ENCODE assay signal across 25 mouse cellular contexts in genomic region chr12:14927580-14927979, GRCm38 (mm10).
DNase-seq lines count a peak whose midpoint lies in the region; ATAC-seq and TF ChIP-seq lines count a peak whose summit lies in the region.
"Had no signal": no experiment of that assay in that cellular context is flagged by ENCODE, and none has a peak within 500 bp of the region (broad histone marks: within the 10 kb centered on the region; RNA-seq: fewer than 3 reads in every experiment).

No protein-coding gene starts in this region.

- TF ChIP-seq CTCF in hindbrain, postnatal 0 days (IDR thresholded peaks at IDR 0.05; ENCODE audit: low read depth), result no peak

- H3K27ac ChIP-seq in hindbrain, embryonic 11.5 days (ENCODE audit: low read depth, low read length), result no peak overlapping the region
- no peak overlapping the region for H3K27ac ChIP-seq in hindbrain, postnatal 0 days
- H3K27ac ChIP-seq in forebrain, embryonic 12.5 days, result no peak overlapping the region
- H3K27ac ChIP-seq: embryonic facial prominence, embryonic 15.5 days; hindbrain, embryonic 13.5 days; limb, embryonic 10.5 days; liver, embryonic 15.5 days; lung, embryonic 15.5 days had no signal

- H3K9me3 ChIP-seq in hindbrain, embryonic 11.5 days (ENCODE audit: control insufficient read depth, low read length), result no peaks in the 10 kb centered on the region
- H3K9me3 ChIP-seq in hindbrain, postnatal 0 days (ENCODE audit: low read length), result no peaks in the 10 kb centered on the region
- H3K9me3 ChIP-seq in forebrain, embryonic 12.5 days, result no peaks in the 10 kb centered on the region
- H3K9me3 ChIP-seq: embryonic facial prominence, embryonic 15.5 days; heart, embryonic 12.5 days; hindbrain, embryonic 13.5 days; limb, embryonic 10.5 days; lung, embryonic 15.5 days; megakaryocyte, embryonic 14.5 days had no signal

- H3K36me3 ChIP-seq in hindbrain, embryonic 11.5 days (ENCODE audit: control insufficient read depth, insufficient read depth, low read length), result no peaks in the 10 kb centered on the region
- H3K36me3 ChIP-seq in hindbrain, postnatal 0 days (ENCODE audit: insufficient read depth, low read length), result no peaks in the 10 kb centered on the region
- H3K36me3 ChIP-seq in forebrain, embryonic 12.5 days (replicated peaks), result no peaks in the 10 kb centered on the region
- H3K36me3 ChIP-seq: embryonic facial prominence, embryonic 15.5 days; heart, embryonic 12.5 days; hindbrain, embryonic 13.5 days; limb, embryonic 10.5 days; liver, embryonic 15.5 days; lung, embryonic 15.5 days had no signal

- H3K4me2 ChIP-seq in hindbrain, embryonic 11.5 days (replicated peaks; ENCODE audit: low read depth, low read length), result no peak overlapping the region
- H3K4me2 ChIP-seq in hindbrain, postnatal 0 days (ENCODE audit: low read depth, low read length), result no peak overlapping the region
- no peak overlapping the region for H3K4me2 ChIP-seq in forebrain, embryonic 12.5 days
- H3K4me2 ChIP-seq: embryonic facial prominence, embryonic 15.5 days; heart, embryonic 12.5 days; hindbrain, embryonic 13.5 days; liver, embryonic 15.5 days; lung, embryonic 15.5 days had no signal

- no peaks in the 10 kb centered on the region for H3K4me1 ChIP-seq in hindbrain, embryonic 11.5 days (replicated peaks; ENCODE audit: control insufficient read depth, insufficient read depth, low read length)
- H3K4me1 ChIP-seq in hindbrain, postnatal 0 days (ENCODE audit: insufficient read depth, low read length), result no peaks in the 10 kb centered on the region
- H3K4me1 ChIP-seq in forebrain, embryonic 12.5 days, result no peaks in the 10 kb centered on the region; the same call in 1 of the 2 replicates
- H3K4me1 ChIP-seq: embryonic facial prominence, embryonic 15.5 days; heart, embryonic 12.5 days; hindbrain, embryonic 13.5 days; limb, embryonic 10.5 days; liver, embryonic 15.5 days; lung, embryonic 15.5 days; megakaryocyte, embryonic 14.5 days had no signal

- no peak overlapping the region for H3K4me3 ChIP-seq in hindbrain, embryonic 11.5 days (ENCODE audit: low read depth, low read length)
- H3K4me3 ChIP-seq in hindbrain, postnatal 0 days (ENCODE audit: low read length), result no peak overlapping the region
- no peak overlapping the region for H3K4me3 ChIP-seq in forebrain, embryonic 12.5 days (replicated peaks)
- H3K4me3 ChIP-seq: embryonic facial prominence, embryonic 15.5 days; heart, embryonic 12.5 days; hindbrain, embryonic 13.5 days; limb, embryonic 10.5 days; liver, embryonic 15.5 days; lung, embryonic 15.5 days; megakaryocyte, embryonic 14.5 days; myocyte had no signal

- WGBS in hindbrain, embryonic 11.5 days, result 58% methylated on average over 1 of the region's 1 CpGs
- 50% methylated on average over 1 of the region's 1 CpGs for WGBS in hindbrain, postnatal 0 days
- 27% methylated on average over 1 of the region's 1 CpGs for WGBS in forebrain, embryonic 12.5 days

- H3K9ac ChIP-seq in hindbrain, embryonic 11.5 days (ENCODE audit: low read depth, low read length), result no peak overlapping the region
- H3K9ac ChIP-seq in hindbrain, postnatal 0 days (replicated peaks; ENCODE audit: low read length), result no peak overlapping the region
- H3K9ac ChIP-seq in forebrain, embryonic 12.5 days, result no peak overlapping the region
- H3K9ac ChIP-seq: embryonic facial prominence, embryonic 15.5 days; heart, embryonic 12.5 days; hindbrain, embryonic 13.5 days; liver, embryonic 15.5 days; lung, embryonic 15.5 days had no signal

- ATAC-seq in hindbrain, embryonic 11.5 days (ENCODE audit: low FRiP score), result peak; percentile 47; the same call in 1 of the 2 replicates
- ATAC-seq in hindbrain, postnatal 0 days, result no peak
- ATAC-seq in forebrain, embryonic 12.5 days (ENCODE audit: low FRiP score), result peak; percentile 61
- ATAC-seq: inflammation-experienced regulatory T-cells, adult 6 months had no signal

- no peak for DNase-seq in hindbrain, embryonic 11.5 days (ENCODE audit: low spot score)
- DNase-seq in hindbrain, postnatal 0 days (ENCODE audit: low spot score), result no peak
- DNase-seq in ES-CJ7 (ENCODE audit: low read depth, low spot score), result peak; percentile 4
- DNase-seq in mesoderm, embryonic 11.5 days (ENCODE audit: low read depth, low spot score), result peak; percentile 0
- no peak for DNase-seq in embryo, embryonic 10 days (ENCODE audit: low spot score)
- no peak for DNase-seq in heart, adult 11 months
- no peak for DNase-seq in urinary bladder, postnatal 4 days (ENCODE audit: low spot score in 2 of 2)
- DNase-seq: adrenal gland, adult 2 months; cerebellum, adult 9-10 months; gastrocnemius, postnatal 10 days; heart, adult 18-20 months; kidney, adult 18-20 months; layer of hippocampus, adult 9-11 months; liver; lung, postnatal 36 days had no signal

- H3K27me3 ChIP-seq in hindbrain, embryonic 11.5 days (ENCODE audit: control insufficient read depth, insufficient read depth, low read length), result no peaks in the 10 kb centered on the region
- H3K27me3 ChIP-seq in hindbrain, postnatal 0 days (ENCODE audit: insufficient read depth, low read length), result no peaks in the 10 kb centered on the region
- no peaks in the 10 kb centered on the region for H3K27me3 ChIP-seq in forebrain, embryonic 12.5 days
- H3K27me3 ChIP-seq: embryonic facial prominence, embryonic 15.5 days; heart, embryonic 12.5 days; hindbrain, embryonic 13.5 days; liver, embryonic 15.5 days; lung, embryonic 15.5 days; megakaryocyte, embryonic 14.5 days had no signal

Comparison
In these comparisons a context has a peak if more than half of its experiments do, and no peak if none do; other contexts are left out.
1. DNase-seq: peak in ES-CJ7 (single experiment) and mesoderm, embryonic 11.5 days (single experiment); none in hindbrain, embryonic 11.5 days (single experiment), hindbrain, postnatal 0 days (single experiment), embryo, embryonic 10 days (single experiment), heart, adult 11 months (single experiment) and urinary bladder, postnatal 4 days (0 of 2).